Mouse (Mus musculus) left cerebral cortex, adult 18-20 months (tissue): ENCODE results near the gene Nfu1. TPM values are rescaled to one million over a fixed set of nuclear protein-coding genes. Genes with fewer than 3 reads are reported as not detected.

Source experiments
- DNase-seq, 2 experiments: peaks; one replicate each; pipeline ENCODE4 v3.0.0; 2021 to 2022; ENCODE audit warnings: low spot score in 2 of 2, mixed read lengths in 1 of 2
- total RNA-seq, 2 experiments: library from RNA; stranded (reverse); gene quantifications; 2 replicates each; pipeline ENCODE4 v1.2.3; 2021

Gene Nfu1
- total RNA-seq, 2 experiments from 2014 or later: 56.8 to 63.7 TPM

- no peak for DNase-seq
Observed at GRCm38 (mm10) chr6:87069195-87069900, 60.3 kb downstream of the Nfu1 start.

- DNase-seq: no peak
Observed at GRCm38 (mm10) chr6:87070641-87071040, 61.6 kb downstream of the Nfu1 start.

GRCm38 (mm10) chr6:87072759-87073158 is 63.7 kb downstream of the Nfu1 start:
- no peak for DNase-seq

- DNase-seq: no peak
Observed at GRCm38 (mm10) chr6:87075092-87075685, 66.2 kb downstream of the Nfu1 start.

Other genes with a start within 250 kb of the Nfu1 start
- 10 to 100 TPM in 1 of 2 experiments, 1 to 10 TPM in 1; 9.6 to 10.2 TPM for gene Anxa4, start 215.7 kb upstream of the Nfu1 start, total RNA-seq
- 100 to 1,000 TPM; 406 to 417 TPM for gene Aak1, start 159.7 kb upstream of the Nfu1 start, total RNA-seq
- gene Gfpt1, start 33.6 kb downstream of the Nfu1 start, total RNA-seq: 10 to 100 TPM; 53.1 to 57.6 TPM
- gene D6Ertd527e, start 95.5 kb downstream of the Nfu1 start, total RNA-seq: not detected